Mouse (Mus musculus) ES-E14 (cell line): ENCODE results near the gene Cox17. TPM values are rescaled to one million over a fixed set of nuclear protein-coding genes. Genes with fewer than 3 reads are reported as not detected.

Experiments used
- DNase-seq: peaks from one replicate; pipeline ENCODE4 v3.0.0-alpha.2; 2013; ENCODE audit warnings: low read depth, low spot score
- H3K27ac ChIP-seq: 2 replicates; pipeline ENCODE4 v1.5.1; 2012; ENCODE audit warnings: low read depth, mild to moderate bottlenecking, low read length, moderate library complexity, mixed read lengths; ENCODE audit not compliant: poor library complexity, insufficient read depth, severe bottlenecking
- H3K36me3 ChIP-seq: 2 replicates; pipeline ENCODE4 v1.6.1; 2012; ENCODE audit warnings: mild to moderate bottlenecking, low read length, moderate library complexity, mixed read lengths; ENCODE audit not compliant: control insufficient read depth, poor library complexity, insufficient read depth, severe bottlenecking
- H3K4me1 ChIP-seq, 2 experiments: fragments of 150-350 bp in 1 of 2; sonication (generic) in 1 of 2; 2 replicates each; pipeline ENCODE4 v1.6.1; 2012; ENCODE audit warnings: low read length in 2 of 2, mild to moderate bottlenecking in 1 of 2, mixed read lengths in 1 of 2; ENCODE audit not compliant: control insufficient read depth in 2 of 2, insufficient read depth in 2 of 2, poor library complexity in 1 of 2
- H3K4me3 ChIP-seq, 2 experiments: fragments of 150-350 bp in 1 of 2; sonication (generic) in 1 of 2; 2 replicates each; pipeline ENCODE4 v1.5.1; 2012; ENCODE audit warnings: low read length in 2 of 2, low read depth in 1 of 2, mild to moderate bottlenecking in 1 of 2, mixed read lengths in 1 of 2; ENCODE audit not compliant: insufficient read depth in 1 of 2, poor library complexity in 1 of 2, severe bottlenecking in 1 of 2
- H3K9ac ChIP-seq: 2 replicates; pipeline ENCODE4 v1.6.1; 2012; ENCODE audit warnings: low read depth, mild to moderate bottlenecking, low read length, mixed read lengths; ENCODE audit not compliant: poor library complexity, insufficient read depth, severe bottlenecking
- H3K9me3 ChIP-seq: fragments of 150-350 bp; sonication (generic); 2 replicates; pipeline ENCODE4 v1.6.1; 2012; ENCODE audit warnings: low read depth, mild to moderate bottlenecking, low read length; ENCODE audit not compliant: control insufficient read depth, insufficient read depth
- CHD2 ChIP-seq: IDR thresholded peaks from 2 replicates; pipeline ENCODE4 v1.6.1; 2014; ENCODE audit warnings: mild to moderate bottlenecking, low read depth, low read length, inconsistent platforms
- HCFC1 ChIP-seq: IDR thresholded peaks from 2 replicates; pipeline ENCODE4 v1.6.1; 2012; ENCODE audit warnings: low read length, inconsistent platforms, borderline replicate concordance; ENCODE audit not compliant: insufficient read depth
- MAFK ChIP-seq: IDR thresholded peaks from 2 replicates; pipeline ENCODE4 v1.6.1; 2014; ENCODE audit warnings: mild to moderate bottlenecking, low read depth, low read length, inconsistent platforms; ENCODE audit not compliant: insufficient read depth
- ZC3H11A ChIP-seq: IDR thresholded peaks from 2 replicates; pipeline ENCODE4 v1.6.1; 2012; ENCODE audit warnings: low read depth, mild to moderate bottlenecking, inconsistent platforms, low read length, borderline replicate concordance
- ZNF384 ChIP-seq: IDR thresholded peaks from 2 replicates; pipeline ENCODE4 v1.6.1; 2012; ENCODE audit warnings: low read depth, low read length, inconsistent platforms
- in situ Hi-C, 2 experiments: fragments of 600-800 bp; cut with MboI; formaldehyde crosslinking; loops; one replicate each; pipeline ENCODE4 v1.15.1; 2025; ENCODE audit warnings: low sequenced_read_pairs in 2 of 2, inconsistent platforms in 1 of 2; ENCODE audit not compliant: unreplicated experiment in 2 of 2
- total RNA-seq: library from RNA; depleted of rRNA; stranded (reverse); fragments of 300-350 nt; gene quantifications from 2 replicates; pipeline ENCODE4 v1.2.3, GENCODE M21; 2012

Cox17 gene
- total RNA-seq, 1 experiment = 249 TPM

DNA sequence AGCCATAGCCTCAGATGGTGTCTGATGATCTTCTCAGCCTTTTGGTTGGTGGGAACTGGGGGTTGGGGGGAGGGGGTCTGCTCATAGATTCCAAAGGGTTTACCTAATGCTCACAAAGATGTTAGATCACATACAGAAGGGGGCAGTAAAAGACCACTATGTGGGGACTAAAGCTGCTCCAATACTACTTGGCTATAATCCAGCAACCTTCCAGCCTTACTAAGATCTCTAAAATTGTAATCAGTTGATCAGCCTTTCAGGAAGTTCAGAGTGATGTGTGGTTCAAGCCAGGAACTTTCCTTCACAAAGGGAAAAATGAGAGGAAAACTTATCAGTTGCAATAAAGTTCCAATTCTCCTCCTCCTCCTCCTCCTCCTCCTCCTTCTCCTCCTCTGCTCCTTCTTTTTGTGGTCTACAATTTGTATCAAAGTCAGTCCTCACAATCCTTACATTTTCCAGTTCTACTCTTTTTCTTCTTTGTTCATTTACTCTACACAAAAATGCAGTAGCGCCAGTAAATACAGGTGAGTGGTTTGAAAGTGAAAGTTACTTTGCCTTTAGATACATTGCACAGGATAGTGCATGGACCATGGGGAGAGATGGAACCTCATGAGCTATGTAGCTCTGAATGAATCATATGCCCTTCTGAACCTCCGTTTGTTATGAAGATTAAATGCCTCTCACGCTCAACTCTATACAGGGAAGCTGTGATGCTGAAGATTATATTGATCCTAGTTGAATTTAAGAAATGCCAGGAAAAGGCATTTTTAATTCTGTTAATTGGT lies 1.7 kb upstream of the Cox17 start:
- Histone ChIP-seq H3K9me3 (no peaks in the 10 kb centered on the region), H3K36me3 (peaks cover 5% of the 10 kb centered on the region), H3K9ac (no peak overlapping the region), H3K4me3 (no peak overlapping the region), H3K4me1 (peaks cover 4 to 8% of the 10 kb centered on the region in 2 experiments; a peak in 2 of 4 replicates), H3K27ac (no peak overlapping the region)
- no peak for DNase-seq
- in situ Hi-C loops = loop anchor here (10.0 to 25.0 kb wide), 3 partner anchors 140 to 717 kb away; no protein-coding TSS in a partner anchor
- TF ChIP-seq HCFC1 = no peak
- peak; percentile 78; the same call in 1 of the 2 replicates for TF ChIP-seq ZC3H11A

DNA sequence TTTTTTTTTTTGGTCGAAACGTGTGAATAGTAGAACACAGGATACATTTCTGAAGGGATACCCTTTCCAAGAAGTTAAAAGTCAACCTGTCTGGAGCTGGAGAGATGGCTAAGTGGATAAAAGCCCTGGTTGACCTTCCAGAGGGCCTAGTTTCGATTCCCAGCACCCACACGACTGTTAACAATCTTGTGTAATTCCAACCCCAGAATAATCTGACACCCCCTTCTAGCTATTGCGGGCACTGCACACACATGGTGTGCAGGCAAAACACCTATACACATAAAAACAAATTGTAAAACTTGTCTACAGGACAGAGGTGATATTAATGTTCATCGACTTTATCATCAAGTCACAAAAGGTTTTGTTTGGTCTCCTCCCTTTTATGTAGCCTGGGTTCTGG lies 797 bp downstream of the Cox17 start:
- no peak overlapping the region for H3K27ac ChIP-seq
- DNase-seq = no peak
- peaks cover 1 to 8% of the 10 kb centered on the region in 2 experiments; a peak in 2 of 4 replicates for H3K4me1 ChIP-seq
- peak overlapping the region; percentile 88 to 94 for H3K4me3 ChIP-seq
- peaks cover 19% of the 10 kb centered on the region for H3K36me3 ChIP-seq
- H3K9me3 ChIP-seq = no peaks in the 10 kb centered on the region
- peak overlapping the region; percentile 41; the same call in 1 of the 2 replicates for H3K9ac ChIP-seq
- no peak for TF ChIP-seq ZNF384
- no peak for TF ChIP-seq HCFC1
- no peak for TF ChIP-seq MAFK
- no peak for TF ChIP-seq CHD2
- no peak for TF ChIP-seq ZC3H11A
- in situ Hi-C loops = loop anchor here (10.0 to 25.0 kb wide), 3 partner anchors 137 to 715 kb away; no protein-coding TSS in a partner anchor

DNA sequence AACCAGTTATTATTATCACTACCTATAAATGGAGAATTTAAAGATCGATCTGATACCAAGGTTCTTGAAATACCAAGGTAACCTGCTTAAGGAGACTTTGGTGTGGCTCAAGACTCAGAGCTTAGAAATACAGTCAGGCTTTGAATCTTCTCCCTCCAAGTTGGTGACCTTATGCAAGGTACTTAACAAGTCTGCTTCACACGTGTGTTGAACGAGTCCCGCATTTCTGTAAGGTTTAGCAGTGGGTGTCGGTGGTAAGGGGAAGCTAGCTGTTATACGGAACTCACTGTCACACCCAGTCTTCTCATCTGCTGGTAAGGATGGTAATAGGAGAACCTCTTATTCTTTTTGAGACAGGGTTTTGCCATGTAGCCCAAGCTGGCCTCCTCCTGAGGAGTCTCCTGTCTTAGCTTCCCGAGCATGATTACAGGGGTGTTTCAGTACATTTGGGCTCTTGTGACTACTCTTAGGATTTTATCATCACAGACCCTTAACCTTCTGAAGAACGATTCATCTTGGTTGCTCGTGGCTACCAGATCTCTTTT lies 1.5 kb downstream of the Cox17 start:
- peak overlapping the region; percentile 14 to 88; a peak in 2 of 4 replicates for H3K4me3 ChIP-seq

DNA sequence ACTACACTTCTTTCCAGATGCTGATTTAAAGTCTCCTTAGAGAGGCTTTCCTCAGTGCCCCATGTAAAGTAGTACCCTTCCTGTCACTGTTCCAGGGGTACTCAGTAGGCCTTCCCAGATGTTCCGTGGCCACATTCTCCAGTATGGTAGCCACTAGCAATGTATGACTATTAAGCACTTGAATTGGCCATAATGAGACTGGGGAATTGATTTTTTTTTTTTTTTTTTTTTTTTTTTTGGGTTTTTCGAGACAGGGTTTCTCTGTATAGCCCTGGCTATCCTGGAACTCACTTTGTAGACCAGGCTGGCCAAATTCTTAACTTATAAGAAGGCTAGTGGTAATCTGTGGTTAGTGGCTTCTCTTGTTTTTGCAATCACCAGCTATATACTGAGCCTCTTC lies 3.1 kb downstream of the Cox17 start:
- peaks cover 1 to 8% of the 10 kb centered on the region in 2 experiments; a peak in 2 of 4 replicates for H3K4me1 ChIP-seq
- in situ Hi-C loops = loop anchor here (10.0 to 25.0 kb wide), 3 partner anchors 135 to 712 kb away; no protein-coding TSS in a partner anchor
- H3K36me3 ChIP-seq = peaks cover 22% of the 10 kb centered on the region
- no peaks in the 10 kb centered on the region for H3K9me3 ChIP-seq
- no peak overlapping the region for H3K4me3 ChIP-seq
- TF ChIP-seq MAFK (no peak), ZC3H11A (no peak), ZNF384 (no peak), CHD2 (no peak), HCFC1 (no peak)
- no peak overlapping the region for H3K27ac ChIP-seq
- no peak for DNase-seq
- H3K9ac ChIP-seq = no peak overlapping the region

More for the DNA sequence above, 1.5 kb downstream of the Cox17 start:
- Histone ChIP-seq H3K36me3 (peaks cover 19% of the 10 kb centered on the region), H3K27ac (no peak overlapping the region), H3K9me3 (no peaks in the 10 kb centered on the region), H3K4me1 (peaks cover 1 to 8% of the 10 kb centered on the region in 2 experiments; a peak in 2 of 4 replicates), H3K9ac (peak overlapping the region; percentile 26; the same call in 1 of the 2 replicates)
- no peak for DNase-seq
- in situ Hi-C loops = loop anchor here (10.0 to 25.0 kb wide), 3 partner anchors 137 to 714 kb away; no protein-coding TSS in a partner anchor
- no peak for TF ChIP-seq ZC3H11A
- TF ChIP-seq ZNF384 = no peak
- TF ChIP-seq CHD2 = no peak
- no peak for TF ChIP-seq HCFC1
- no peak for TF ChIP-seq MAFK
